Mouse (Mus musculus) mouse trophoblast stem cell (cell line): ENCODE results near the gene Ccdc92b.

Experiments
- in situ Hi-C, 2 experiments: fragments of 300-500 bp; cut with MseI, MboI; formaldehyde crosslinking; loops; 2 replicates in 1 of 2; 3 replicates in 1 of 2; pipeline ENCODE4 v1.15.1; 2025

Ccdc92b gene

DNA sequence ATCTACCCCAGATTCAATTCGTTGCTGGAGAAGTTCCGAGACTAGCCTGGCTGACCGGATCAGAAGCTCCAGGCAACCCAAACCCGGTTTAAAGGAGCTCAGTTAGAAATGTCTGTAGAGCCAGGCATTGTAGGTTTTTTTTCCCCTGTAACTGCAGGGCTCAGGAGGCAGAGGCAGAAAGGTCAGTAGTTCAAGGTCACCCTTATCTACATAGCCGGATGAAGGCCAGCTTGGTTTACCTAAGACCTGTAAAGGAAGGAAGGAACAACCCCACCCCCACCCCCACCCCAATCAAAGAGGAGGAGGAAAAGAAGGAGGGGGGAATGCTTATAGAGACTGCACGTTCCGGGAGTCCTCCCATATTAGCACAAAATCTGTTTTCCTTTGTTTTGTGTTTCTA, 8.0 kb upstream of the Ccdc92b start:
- in situ Hi-C loops = no loop called here

DNA sequence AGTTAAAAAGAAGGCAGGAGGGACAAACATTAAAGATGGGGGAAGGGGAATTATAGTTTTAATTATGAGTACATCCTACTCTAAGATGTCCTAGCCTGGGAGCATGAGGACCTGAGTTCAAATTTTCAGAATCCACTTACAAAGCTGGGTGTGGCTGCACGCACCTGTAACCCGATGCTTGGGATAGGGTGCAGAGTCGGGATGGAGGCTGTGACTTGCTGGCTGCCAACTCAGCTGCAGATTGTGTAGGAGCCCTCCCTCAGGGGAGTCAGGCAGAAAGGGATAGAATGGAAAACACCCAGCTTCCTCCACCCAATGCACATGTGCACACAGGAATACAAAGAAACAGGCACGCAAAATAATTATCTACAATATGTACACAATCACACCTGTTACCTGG, 6.0 kb upstream of the Ccdc92b start:
- in situ Hi-C loops = no loop called here

DNA sequence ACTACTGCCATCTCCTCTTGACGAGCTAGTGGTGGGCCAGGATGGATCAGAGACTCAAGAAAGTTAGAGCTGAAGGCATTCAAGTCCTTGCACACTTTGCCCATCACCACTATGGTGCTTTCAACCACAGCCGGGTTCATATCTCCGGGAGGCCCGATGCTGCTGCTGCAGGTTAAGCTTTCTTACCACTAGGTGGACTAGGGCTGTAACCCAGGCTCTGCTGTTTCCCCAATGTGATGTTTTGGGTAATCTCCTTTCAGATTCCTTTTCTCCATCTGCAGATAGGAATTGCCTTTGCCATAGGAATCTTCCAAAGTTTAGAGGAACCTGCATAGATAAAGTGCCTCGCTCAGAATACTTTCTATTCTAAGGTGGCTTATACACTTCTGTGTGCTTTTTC, 3.8 kb upstream of the Ccdc92b start:
- in situ Hi-C loops = no loop called here

DNA sequence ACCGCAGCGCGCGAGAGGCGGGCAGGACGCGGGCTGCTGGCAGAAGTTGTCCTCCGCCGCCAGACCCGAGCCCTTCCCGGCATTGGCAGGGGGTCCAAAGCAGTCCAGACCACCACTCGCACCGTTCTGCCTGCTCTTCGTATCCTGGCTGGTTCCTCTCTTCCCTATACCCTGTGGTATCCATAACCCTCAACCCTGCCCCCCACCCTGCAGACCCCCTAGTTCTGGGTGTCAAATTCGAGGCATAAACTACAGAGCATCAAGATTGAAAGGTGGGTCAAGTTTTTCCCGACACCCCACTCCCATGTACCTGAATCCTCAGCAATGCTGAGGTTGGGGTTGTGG, 523 bp downstream of the Ccdc92b start:
- in situ Hi-C loops = no loop called here

DNA sequence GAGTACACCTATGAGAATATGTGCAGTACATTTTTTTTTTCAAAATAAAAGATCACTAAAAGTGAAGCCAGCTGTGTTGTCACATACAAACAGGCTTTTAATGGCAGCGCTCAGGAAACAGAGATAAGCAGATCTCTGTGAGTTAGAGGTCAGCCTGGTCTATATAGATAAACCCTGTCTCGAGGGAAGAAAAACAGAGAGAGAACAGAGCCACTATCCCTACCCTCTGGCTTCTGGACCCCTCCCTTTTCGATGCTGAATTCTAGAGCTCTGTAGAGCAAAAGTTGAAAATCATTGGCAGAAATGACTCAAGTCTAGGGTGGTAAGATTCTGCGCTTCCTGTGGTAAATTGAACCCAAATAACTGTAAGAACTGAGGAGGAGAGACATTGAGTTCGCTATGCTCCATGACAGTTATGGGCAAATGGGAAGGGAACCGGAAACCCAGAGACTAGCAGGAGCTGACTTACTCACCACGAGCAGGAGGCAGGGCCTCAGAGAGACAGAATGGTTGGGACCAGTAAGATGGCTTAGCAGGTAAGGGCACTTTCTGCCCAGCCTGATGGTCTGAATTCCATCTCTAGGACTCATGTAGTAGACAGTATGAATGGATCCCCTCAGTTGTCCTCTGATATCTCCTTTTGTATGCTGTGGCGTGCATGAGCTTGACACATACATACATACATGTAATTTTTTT, 2.7 kb downstream of the Ccdc92b start:
- in situ Hi-C loops = no loop called here

DNA sequence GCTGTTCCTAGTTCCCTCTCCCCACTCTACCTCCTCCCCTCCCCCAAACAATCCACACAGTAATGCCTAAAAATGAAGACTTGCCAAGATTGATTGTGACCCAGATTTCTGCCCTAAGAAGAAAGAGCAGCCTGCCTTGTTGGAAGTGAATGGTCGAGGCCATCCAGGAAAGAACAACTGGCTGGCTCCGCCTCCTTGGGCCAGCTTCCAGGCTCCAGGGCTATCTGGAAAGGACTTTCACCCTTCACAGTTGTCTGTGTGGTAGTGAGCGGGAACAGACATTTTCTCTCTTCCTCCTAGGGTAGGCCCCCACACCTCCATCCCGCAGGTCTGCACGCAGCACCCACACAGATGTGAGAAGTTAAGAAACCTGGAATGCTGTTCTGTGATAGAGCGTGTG, 4.3 kb downstream of the Ccdc92b start:
- in situ Hi-C loops = no loop called here

DNA sequence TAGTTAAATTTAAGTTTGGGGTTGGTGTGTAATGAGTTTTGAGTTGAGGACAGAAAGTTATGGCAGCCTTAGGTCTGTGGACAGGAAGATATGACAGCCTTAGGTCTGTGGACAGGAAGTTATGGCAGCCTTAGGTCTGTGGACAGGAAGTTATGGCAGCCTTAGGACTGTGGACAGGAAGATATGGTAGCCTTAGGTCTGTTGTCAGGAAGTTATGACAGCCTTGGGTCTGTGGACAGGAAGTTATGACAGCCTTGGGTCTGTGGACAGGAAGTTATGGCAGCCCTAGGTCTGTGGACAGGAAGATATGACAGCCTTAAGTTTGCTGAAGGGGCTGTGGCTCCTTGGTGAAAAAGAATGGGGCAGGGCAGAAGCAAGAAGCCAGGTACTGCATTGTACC, 5.9 kb downstream of the Ccdc92b start:
- in situ Hi-C loops = no loop called here

DNA sequence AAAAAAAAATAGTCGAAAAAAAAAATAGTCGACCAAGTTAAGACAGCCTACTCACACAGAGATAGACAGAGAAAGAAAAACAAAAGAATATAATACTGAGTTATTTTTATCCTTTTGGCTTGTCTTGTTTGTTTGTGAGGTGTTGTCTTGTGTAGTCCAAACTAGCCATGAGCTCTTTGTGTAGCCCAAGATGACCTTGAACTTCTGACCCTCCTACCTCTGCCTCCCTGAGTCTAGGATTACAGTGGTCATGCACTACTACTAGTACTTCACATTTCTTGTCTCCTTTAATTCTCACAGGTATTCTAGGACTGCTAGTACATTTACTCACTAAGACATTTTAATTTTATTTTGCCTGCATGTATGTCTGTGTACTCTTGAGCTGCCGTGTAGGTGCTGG, 8.1 kb downstream of the Ccdc92b start:
- in situ Hi-C loops = no loop called here

DNA sequence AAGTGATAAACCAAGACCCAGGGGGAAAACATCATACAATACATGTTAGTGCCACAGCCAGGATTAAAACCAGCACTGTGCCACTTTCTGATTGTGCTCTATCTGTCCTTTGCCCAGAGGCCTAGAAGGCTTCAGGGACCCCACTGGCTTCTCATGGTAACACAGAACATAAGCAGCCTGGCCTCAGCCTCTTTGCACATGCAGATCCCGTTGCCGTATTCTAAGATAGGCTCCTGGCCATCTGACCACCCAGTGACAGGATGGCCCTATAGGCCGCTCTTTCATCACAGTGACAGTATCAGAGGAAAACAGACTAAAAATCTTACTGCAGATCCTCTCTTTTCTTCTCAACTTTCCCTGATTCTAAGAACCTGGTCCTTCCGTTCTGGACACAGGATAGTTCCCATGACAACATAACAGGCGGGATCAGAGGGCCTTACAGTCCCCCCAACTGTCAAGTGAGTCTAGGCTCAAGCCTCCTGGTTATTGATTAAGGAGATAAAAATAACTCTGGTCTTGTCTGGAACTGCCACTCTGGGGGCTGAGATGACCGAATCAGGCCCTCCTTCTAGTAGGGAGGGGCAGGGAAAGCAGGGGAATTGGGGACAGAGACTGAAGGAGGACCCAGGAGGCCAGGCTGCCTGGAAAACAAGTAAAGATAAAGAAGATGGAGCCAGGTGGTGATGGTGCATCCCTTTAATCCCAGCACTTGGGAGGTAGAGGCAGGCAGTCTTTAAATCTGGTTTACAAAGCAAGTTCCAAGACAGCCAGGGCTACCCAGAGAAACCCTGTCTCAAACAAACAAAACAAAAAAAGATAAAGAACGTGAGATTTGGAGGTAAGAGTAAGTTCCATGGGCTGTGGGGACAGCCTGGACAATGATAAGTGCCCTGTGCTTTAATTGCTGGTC, 12.7 kb downstream of the Ccdc92b start:
- in situ Hi-C loops = no loop called here

DNA sequence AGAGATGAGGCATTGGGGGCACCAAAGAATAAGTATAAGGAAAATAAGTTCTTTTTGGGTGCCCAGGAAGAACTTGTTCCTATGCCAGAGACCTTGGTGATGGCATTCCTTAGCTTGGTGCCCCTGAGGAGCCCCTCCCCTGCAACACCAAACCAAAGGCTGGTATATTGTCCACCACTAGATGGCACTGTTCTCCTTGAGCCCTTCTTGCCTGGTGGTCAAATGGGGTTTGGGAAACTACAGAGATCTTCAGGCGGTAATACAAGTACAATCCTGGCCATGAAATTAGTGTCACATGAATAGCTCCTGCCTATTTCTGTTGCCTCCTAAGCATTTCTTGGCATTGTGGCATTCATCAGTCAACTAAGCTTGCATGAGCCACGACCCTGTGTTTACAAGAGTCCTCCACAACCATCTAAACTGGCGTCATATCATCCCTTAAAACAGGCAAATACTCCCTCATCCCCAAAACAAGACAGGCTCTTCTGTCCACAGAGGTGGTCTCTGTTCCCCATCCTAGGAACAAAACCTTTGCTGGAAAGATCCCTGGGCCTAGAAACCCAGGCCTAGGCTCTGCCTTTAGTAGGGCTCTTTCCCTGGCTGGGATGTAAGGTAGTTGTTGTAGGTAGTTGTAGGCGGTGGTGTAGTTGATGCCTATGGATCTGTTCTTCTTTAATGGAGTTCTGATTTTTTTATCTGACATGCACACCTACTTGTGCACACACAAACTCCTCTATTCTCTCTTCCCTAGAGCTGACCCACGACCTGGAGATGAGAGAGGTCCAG, 15.3 kb downstream of the Ccdc92b start:
- in situ Hi-C loops = no loop called here

DNA sequence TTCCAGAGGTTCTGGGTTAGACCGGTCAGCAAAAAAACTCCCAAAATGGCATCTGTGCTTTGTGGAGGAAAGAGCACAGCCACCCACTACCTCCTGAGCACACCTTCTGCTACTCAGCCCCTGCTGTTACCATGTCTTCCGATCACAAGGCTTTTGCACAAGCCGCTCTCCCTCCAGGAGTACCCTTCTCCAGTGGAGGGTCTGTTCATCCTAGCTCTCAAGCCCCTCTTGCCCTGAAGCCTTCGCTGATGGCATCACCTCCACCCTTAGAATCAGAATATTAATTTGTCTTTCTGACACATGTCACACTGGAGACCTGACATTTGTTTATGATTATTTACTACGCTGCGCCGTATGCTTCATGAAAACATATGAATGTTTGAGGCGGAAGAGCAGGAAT, 18.1 kb downstream of the Ccdc92b start:
- in situ Hi-C loops = no loop called here

DNA sequence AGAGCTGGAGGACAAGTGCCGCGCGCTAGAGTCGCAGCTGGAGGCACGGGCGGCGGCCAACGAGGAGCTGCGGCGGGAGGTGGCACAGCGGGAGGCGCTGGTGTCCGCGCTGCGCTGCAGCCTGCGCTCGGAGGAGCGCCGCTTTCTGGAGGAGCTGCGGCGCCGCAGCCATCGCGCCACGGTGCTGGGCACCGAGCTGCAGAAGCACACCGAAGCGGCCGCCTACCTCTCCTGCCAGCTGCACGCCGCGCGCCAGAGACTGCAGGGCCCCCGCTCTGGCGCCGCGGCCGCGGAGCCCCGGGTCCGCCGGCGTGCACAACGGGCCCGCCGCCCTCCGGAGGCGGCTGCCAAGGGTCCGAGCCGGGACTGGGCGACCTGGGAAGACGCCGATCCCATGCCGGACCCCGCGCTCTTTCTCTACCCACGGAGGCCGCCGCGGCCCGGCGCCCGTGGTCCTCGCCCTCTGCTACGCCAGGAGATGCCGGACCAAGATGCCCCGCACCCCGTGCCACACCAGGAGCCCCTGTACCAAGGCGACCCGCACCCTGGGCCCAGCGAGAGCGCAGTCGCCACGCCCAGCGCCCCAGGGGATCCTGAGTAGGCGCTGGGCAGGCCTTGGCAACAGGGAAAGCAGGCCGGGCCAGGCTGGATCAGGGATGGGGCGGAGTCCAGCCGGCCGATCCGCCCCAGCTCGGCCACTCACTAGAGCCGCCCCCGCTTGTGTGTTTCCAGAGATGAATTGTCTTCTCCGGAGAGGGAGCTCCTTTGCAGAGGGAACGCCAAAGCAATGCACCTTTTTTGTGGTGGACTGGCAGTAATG, 18.8 kb downstream of the Ccdc92b start:
- in situ Hi-C loops = no loop called here

DNA sequence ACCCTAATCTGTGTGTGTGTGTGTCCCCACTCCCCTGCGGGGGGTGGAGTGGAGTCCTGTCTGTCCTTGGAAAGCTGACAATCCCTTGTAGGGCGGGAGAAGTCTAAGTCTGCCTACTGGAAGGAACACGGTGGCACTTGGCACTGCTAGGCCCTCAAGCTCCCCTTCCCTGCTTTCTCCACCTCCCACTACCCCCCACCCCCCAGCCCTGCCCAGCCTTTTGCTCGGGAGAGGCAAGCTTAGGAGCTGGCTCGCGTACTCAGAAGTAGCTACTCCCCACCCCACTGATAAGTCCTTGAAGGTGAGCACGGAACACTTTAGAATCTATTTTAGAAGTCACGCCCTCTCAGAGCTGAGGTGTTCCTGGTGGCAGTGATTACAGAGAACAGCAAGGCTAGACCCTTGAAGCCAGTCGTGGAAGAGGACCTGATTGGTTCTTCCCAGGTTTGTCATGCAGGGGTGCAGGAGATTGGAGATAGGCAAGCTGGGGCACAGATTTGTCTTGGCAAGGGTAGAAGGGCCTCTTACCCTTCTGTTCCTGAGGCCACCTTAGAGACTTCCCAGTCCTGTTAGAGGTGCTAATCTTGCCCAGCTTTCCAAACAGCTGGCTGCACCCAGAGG, 19.5 kb downstream of the Ccdc92b start:
- in situ Hi-C loops = no loop called here

DNA sequence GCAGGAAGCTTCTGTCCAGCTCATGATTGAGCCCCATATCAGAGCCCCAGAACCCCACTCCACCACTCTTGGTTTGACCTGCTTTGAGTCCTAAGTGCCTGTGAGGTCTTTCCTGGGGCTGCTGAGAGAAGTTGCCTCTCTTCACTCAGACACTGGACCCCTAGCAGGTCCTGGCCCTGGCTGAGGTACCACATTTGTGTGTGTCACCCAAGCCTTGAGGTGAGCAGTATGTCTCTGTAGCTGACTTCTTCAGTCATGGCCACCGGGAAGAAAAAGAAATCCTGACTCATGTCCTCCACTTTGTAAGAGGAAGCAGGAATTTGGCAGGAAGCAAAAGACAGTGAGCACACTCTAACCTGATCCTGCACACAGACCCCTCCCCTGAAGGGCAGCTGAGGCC, 20.2 kb downstream of the Ccdc92b start:
- in situ Hi-C loops = no loop called here

DNA sequence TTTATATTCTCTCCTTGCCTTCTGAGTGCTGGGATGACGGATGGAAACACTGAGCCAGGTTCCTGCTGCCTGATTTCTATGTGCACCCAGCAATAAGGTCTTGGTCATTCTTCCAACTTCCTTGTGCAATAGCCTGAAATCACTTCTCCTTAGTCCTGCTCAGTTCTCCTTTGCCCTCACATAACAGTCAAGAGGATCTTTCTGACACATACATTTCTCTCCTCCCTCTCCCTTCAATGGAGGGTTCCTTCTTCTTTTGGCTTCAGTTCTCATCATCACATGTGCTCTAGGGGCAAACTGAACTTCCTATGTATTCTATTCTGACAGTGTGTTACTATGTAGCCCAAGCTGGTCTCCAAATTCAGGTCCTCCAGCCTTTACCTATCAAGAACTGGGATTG, 28.6 kb downstream of the Ccdc92b start:
- in situ Hi-C loops = no loop called here

DNA sequence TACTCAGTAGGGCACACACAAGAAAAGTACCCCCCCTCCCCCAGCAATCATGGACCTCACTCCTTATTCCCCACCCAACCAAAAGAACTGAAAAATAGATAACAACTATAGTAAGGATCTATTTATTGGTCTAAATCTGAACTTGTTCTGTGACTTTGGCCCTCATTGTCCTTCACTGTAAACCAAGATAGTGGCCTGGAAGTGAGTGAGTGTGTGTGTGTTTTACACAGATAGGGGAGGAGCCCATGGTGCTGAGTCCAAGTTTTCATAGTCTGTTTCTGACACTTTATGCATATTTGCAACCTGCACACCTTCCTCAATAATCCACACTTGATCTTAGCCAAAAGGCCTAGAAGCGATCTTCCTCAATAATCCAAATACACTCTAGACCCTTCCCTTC, 29.3 kb downstream of the Ccdc92b start:
- in situ Hi-C loops = no loop called here

DNA sequence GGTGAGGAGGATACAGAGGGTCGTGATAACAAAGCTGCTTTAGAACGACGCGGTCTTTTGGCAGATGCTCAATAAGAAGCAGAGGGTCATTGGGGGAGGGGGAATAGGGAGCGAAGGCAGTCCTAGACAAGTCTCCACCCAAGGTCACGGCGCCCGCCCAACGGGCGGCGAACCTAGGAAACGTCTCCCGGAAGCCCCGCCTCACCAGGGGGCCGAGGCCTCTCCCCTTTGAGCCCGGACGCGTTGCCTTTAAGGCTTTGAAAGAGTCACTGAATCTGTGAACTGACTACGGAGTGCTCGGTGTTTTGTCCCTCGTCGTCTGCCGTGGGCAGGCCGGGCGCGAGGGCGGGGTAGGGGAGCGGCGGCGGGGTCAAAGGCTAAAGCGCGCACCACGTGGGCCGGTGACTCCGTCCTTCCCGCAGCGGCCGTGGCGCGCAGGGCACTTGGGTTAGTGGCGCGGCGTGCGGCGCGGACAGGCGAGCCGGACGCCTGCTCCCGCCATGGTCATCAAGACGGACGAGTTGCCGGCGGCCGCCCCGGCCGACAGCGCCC, 29.8 kb downstream of the Ccdc92b start, which contains the start of gene Cluh:
Cluh (plus strand) TSS at position 401 of the 552 bp plus-strand sequence.
- in situ Hi-C loops = no loop called here

DNA sequence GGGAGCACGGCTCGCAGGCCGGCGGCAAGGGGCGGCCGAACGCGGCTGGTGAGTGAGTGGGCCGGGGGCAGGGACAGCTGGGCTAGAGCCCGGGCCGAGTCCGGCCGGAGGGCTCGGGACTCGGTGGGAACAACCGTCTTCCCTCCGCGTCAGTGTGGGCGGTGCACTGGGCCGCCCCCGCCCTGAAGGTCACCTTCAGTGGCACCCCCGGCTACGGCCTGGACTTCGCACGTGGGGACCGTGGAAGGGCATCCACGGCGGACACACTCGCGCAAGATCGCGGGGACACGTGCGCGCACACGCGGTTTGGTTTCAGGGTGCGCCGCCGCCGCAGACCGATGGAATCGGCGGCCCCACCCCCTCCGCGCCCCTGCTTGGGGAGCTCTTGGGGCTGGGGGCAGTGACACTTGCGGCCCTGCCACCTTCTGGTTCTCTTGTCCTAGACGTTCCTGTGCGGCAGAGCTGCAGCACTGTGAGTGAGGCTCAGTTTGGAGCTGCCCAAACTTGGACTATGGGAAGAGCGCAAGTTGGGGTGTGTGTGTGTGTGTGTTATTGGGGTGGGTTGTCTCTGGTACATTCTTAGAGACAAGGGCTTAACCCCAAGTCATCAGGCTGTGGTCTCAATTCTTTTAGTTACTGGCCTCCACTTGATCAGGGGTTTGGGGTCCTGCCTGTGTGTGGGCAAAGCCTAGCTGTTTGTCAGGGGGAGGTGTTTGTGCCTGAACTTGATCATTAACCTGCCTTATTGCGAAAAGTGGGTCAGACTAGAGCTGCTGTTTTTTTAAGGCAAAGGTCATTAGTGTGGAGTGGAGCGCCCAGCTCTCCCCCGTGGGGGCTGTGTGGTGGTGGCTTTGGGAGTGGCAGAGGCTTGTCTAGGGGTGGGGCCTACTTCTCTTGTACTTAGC, 30.5 kb downstream of the Ccdc92b start:
- in situ Hi-C loops = no loop called here

DNA sequence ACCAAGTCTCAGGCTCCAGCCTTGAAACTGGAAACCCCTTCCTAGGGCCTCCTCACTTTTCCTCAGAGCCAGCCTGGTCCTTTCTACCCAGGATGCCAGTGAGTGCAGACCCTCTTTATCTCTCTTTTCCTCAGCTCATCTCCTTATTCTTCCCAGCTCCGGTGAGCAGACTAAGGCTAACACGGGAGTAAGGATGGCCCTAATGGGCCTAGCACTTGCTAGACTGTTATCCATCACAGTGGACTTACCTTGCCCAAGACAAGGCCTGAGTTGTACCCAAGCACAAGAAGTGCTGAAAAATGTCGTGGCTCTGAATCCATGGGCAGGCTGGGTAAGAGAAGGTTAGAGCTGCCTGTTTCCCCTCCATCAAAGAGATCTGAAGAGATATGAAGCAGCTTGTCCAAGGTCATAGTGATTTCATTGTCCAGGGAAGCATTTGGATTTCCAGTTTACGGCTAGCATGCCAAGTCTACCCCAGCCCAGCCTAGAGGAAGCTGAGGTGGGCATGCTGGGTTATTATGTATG, 31.2 kb downstream of the Ccdc92b start:
- in situ Hi-C loops = no loop called here
